Mouse (Mus musculus) natural killer cell, adult 2 months (primary cell): ENCODE measurements at regions not wholly inside any gene's neighbourhood (a gene's known extent, or its start where the extent isn't known, plus 50 kb on each side); places are given as distances from the start of the nearest gene placed in this dataset.

Source experiments
- DNase-seq, 2 experiments: peaks; one replicate each; pipeline ENCODE4 v3.0.0; 2022; ENCODE audit warnings: low spot score in 2 of 2

- DNase-seq = no peak
These were observed 512.1 kb upstream of the Id2 start for GRCm38 (mm10) chr12:25609045-25609444.

DNA sequence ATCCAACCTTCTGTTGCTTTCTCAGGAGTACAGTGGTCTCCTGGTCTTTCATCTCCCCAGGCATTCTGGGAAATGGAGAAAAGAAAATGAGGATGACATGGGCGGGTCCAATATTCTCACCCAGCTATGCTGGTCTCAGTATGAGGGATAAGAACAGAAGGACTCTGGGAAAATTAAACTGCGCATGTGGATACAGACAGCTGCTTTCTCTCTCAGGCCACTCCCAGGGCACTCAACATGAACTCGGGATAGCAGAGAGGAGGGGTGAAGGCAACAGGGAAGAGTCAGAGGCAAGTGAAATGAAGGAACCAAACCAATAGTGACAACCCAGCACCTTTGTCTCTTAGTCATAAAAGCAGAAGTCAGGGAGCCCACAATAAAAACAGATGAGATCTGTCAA lies 508.5 kb upstream of the Id2 start:
- no peak for DNase-seq

- DNase-seq = no peak
These were observed 493.3 kb upstream of the Id2 start for GRCm38 (mm10) chr12:25590262-25590661.

DNA sequence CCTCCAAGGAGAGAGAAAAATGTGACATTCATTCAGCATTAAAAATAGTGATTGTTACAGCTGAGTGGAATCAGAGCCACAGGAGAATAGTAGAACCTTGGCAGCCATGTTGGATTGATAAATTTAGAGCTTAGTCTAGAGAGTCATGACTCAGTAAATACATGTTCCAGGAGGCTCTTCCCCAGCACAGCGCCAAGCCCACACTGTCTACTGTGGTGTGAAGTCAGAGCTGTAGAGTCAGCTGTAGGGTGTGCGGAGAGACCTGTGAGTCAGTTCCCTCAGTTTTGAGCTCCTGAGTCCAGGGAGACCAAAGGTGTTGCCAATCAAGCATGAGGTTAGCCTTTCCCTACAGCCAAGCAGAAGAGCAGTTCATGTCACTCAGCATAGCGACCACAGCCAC lies 488.8 kb upstream of the Id2 start:
- no peak for DNase-seq

DNA sequence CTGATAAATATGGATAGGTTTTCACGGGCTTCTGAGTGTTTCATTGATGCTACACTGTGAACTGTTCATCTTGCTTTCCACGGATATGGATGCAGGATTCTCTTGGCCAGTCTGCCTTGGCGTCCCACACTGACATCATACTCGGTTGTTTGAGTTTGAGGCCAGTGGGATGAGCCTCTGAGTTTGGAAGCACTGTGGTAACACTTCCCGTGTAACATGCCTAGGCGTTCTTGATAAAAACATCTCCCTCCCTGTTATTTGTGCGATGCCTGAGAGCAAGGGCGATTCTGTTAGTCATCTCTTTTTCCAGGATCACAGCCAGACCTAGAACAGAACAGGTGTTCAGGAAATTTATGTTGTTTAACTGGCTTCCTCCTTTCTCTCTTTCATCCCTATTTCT lies 482.5 kb upstream of the Id2 start:
- DNase-seq = no peak

DNA sequence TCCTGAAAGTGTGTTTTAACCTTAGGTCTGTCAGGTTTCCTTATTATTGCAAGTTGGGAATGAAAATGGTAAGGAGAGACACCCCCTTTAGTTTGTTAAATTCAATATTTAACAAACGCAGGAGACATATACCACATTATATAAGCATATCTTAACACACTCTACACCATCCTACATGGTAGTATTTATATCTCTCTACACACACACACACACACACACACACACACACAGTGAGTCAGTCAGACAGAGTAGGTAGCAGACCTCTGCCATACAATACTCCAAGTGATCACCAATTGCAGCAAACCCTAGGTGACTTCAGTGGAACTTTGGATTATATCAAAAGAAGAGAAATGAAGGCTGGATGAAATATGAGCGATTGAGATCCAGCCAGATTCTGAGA lies 468.2 kb upstream of the Id2 start:
- no peak for DNase-seq

GRCm38 (mm10) chr12:25559601-25560000 lies 462.7 kb upstream of the Id2 start:
- no peak for DNase-seq

GRCm38 (mm10) chr12:25553656-25554055 lies 456.7 kb upstream of the Id2 start:
- DNase-seq = no peak

DNA sequence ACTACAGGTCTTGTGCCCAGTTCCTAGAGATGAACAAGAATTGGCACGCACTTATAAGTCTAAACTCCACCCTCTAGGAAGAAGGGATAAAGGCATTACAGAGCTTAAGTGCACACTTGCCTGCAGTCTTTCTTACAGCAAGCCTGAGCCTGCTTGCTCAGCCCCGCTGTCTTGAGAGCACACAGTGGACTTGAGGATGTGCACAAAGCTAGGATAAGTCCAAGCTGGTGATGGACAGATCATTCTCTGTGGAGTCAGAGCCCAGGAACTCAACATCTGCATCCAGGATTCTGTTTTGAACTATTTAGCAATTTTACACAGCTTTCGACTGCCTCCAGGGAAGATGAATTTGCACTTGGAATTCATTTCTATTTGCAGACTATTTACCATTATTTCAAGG lies 452.8 kb upstream of the Id2 start:
- no peak for DNase-seq

DNA sequence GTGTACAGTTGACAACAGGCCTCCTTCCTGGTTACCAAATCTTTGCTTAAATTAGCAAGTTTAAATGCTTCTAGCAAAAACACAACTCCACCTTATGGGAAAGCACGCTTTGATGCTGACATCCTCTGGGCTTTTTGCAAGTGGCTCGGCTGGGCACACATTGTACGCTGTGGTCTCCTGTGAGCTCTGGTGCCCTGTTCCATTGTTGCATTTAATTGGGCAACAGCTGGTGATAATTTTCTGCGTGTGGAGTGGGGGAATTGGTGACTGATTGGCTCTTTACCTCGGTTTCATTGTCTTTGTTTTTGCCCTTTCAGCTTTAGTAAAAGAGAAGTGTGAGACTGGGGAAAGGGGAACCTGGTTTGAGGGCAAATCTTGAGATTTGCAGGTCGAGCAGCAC lies 447.3 kb upstream of the Id2 start:
- DNase-seq = no peak

- DNase-seq = no peak
These were observed 437.6 kb upstream of the Id2 start for GRCm38 (mm10) chr12:25534620-25534950.

DNA sequence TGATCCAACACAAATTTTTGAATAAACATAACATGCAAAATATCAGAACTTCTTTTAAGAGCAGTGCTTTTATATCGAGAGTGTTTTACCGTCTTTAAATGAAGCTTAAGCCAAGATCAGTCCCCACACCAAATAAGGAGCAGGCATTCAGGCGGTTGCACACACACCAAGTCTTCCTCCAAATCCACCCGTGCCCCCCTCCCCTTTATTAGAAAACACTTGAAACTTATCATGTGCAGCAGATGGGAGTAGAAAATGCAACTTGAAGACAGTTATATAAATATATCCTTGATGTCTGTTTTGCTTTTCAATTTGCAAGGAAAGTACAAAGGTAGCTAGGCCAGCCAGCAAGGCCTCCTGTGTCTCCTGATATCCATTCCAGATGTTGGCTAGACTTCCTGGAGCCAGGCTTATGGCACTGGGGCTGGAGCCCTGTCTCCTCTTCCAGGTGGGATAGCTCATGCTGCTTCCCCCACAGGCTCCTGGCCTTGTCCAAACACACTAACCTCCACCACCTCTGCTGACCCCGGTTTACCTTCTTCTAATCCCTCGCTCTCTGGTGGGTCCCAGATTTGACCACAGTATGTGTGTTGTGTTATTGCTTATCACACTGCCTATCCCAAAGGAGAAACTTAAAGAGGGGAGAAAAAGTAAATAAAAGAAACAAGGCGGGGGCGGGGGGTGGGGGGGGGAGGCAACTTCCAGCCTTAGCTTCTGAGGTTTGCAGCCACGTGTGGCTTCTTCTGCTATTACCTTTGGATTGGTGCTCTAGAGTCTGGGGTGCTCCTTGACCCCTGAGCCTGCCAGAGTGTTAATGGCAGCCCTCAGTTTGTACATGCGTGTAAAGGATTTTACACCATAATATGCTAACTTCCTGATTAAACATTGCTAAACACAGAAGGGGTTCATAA lies 437.0 kb upstream of the Id2 start:
- no peak for DNase-seq

GRCm38 (mm10) chr12:25530483-25530882 lies 433.5 kb upstream of the Id2 start:
- no peak for DNase-seq

GRCm38 (mm10) chr12:25529537-25529936 lies 432.6 kb upstream of the Id2 start:
- no peak for DNase-seq

DNA sequence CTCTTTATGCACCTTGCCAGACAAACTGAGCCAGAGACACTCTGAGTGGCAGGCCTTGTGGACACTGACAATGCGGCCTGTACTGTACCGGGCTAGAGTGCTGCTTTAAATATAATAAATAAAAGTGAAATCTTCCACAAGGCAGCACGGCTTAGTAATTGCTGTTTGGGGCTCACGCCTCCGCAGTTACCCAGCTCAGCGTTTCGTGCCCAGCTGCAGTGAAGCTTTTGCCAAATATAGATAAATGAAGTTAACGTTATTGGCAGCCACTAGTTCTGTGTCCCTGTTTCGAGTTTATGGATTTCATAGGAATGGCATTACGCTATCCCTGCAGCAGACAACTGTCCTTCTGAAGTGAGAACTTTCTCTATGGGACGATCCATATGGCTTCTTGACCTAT lies 429.7 kb upstream of the Id2 start:
- no peak for DNase-seq

- DNase-seq = no peak
These were observed 419.8 kb upstream of the Id2 start for GRCm38 (mm10) chr12:25516738-25517137.

- no peak for DNase-seq
These were observed 416.7 kb upstream of the Id2 start for GRCm38 (mm10) chr12:25513679-25514078.

GRCm38 (mm10) chr12:25509666-25510065 lies 412.7 kb upstream of the Id2 start:
- DNase-seq = no peak

- no peak for DNase-seq
These were observed 396.3 kb upstream of the Id2 start for GRCm38 (mm10) chr12:25493233-25493632.

GRCm38 (mm10) chr12:25492483-25493190 lies 395.7 kb upstream of the Id2 start:
- no peak for DNase-seq

- DNase-seq = no peak
These were observed 378.3 kb upstream of the Id2 start for GRCm38 (mm10) chr12:25475180-25475758.

DNA sequence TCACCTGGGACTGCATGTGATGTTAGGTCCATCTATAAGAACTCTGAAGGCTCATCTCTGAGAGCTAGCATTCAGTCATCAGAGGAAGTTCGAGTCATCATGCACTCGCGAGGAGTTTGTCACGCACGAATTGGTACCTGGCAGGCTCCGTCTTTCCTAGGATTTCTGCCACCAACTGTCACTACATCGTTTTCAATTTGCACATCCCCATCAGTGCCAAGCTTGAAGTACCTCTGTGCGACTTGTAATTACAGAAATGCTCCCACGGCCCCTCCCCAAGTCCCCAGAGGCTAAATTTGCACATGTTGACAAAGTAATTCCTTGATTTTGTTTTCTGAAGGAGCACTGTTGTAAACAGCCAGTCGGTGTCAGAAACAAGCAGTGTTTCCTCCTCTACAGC lies 372.2 kb upstream of the Id2 start:
- DNase-seq = no peak

DNA sequence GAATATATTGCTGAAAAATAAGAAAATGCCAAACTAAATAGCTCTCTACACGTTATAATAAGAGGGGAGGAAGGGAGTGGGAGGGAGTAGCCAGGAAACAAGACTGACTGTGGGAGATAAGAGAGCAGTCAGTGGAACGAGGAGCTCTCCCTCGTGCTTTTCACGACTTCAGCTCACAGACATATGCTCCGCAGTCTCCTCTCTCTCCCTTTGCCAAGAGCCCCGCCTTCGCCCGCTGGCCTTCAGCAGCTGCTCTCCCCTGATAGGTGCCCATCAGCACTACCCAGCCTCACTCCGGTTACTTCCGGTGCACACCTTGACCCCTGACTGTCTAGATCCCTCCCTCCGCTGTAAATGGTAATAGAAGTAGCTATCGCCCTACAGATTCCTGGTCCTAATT lies 370.8 kb upstream of the Id2 start:
- no peak for DNase-seq
